Mouse (Mus musculus): ENCODE measurements at regions not wholly inside any gene's neighbourhood (a gene's known extent, or its start where the extent isn't known, plus 50 kb on each side); places are given as distances from the start of the nearest gene placed in this dataset.

DNA sequence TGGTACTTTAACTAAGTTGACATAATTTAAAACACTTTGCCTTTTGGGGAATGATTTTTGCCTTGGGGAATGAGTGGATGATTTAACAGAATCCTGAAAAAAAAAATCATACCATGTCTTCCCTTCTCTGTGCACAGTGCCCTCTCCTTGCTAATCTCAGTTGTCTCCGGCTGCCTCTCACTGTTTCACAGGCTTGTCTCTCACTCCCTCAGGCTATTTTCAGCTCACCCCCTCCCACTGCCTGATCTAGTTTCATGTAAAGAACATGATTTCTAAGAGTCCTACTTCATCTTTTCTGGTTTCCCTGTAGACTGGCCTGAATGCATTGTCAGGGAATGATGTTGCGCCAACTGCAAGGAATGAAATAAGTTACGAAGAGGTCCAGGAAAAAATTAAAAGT is 231.2 kb downstream of the Brinp2 start:
- TF ChIP-seq POLR2A (IDR thresholded peaks at IDR 0.05; ENCODE audit: borderline replicate concordance, extremely low read depth, insufficient read depth, insufficient read length) = no peak
- Histone ChIP-seq H3K4me2 (replicated peaks; ENCODE audit: low read depth, low read length, severe bottlenecking) (no peak overlapping the region), H3K9me3 (ENCODE audit: control insufficient read depth, low read length) (no peaks in the 10 kb centered on the region), H3K27me3 (ENCODE audit: control insufficient read depth, insufficient read depth, low read length) (no peaks in the 10 kb centered on the region), H3K36me3 (ENCODE audit: control insufficient read depth, insufficient read depth, low read length) (no peaks in the 10 kb centered on the region), H3K4me1 (ENCODE audit: control insufficient read depth, insufficient read depth, low read length) (no peaks in the 10 kb centered on the region), H3K27ac (replicated peaks; ENCODE audit: low read depth, low read length) (no peak overlapping the region), H3K9ac (ENCODE audit: low read depth, low read length, severe bottlenecking) (no peak overlapping the region), H3K4me3 (replicated peaks; ENCODE audit: low read length) (no peak overlapping the region)
- WGBS = 78% methylated on average over 3 of the region's 3 CpGs
- ATAC-seq (ENCODE audit: low FRiP score, low read depth) = no peak
- no peak for DNase-seq (ENCODE audit: low spot score)

- H3K4me1 ChIP-seq (ENCODE audit: control insufficient read depth, insufficient read depth, low read length) = no peaks in the 10 kb centered on the region
- no peaks in the 10 kb centered on the region for H3K27me3 ChIP-seq (ENCODE audit: control insufficient read depth, insufficient read depth, low read length)
- no peak overlapping the region for H3K27ac ChIP-seq (replicated peaks; ENCODE audit: low read depth, low read length)
- 80% methylated on average over 2 of the region's 2 CpGs for WGBS
- no peak overlapping the region for H3K4me2 ChIP-seq (replicated peaks; ENCODE audit: low read depth, low read length, severe bottlenecking)
- DNase-seq (ENCODE audit: low spot score) = no peak
- no peaks in the 10 kb centered on the region for H3K36me3 ChIP-seq (ENCODE audit: control insufficient read depth, insufficient read depth, low read length)
- no peak overlapping the region for H3K9ac ChIP-seq (ENCODE audit: low read depth, low read length, severe bottlenecking)
- TF ChIP-seq POLR2A (IDR thresholded peaks at IDR 0.05; ENCODE audit: borderline replicate concordance, extremely low read depth, insufficient read depth, insufficient read length) = no peak
- H3K4me3 ChIP-seq (replicated peaks; ENCODE audit: low read length) = no peak overlapping the region
- H3K9me3 ChIP-seq (ENCODE audit: control insufficient read depth, low read length) = no peaks in the 10 kb centered on the region
- ATAC-seq (ENCODE audit: low FRiP score, low read depth) = no peak
These were observed 229.9 kb downstream of the Brinp2 start for GRCm38 (mm10) chr1:158126272-158126671.

DNA sequence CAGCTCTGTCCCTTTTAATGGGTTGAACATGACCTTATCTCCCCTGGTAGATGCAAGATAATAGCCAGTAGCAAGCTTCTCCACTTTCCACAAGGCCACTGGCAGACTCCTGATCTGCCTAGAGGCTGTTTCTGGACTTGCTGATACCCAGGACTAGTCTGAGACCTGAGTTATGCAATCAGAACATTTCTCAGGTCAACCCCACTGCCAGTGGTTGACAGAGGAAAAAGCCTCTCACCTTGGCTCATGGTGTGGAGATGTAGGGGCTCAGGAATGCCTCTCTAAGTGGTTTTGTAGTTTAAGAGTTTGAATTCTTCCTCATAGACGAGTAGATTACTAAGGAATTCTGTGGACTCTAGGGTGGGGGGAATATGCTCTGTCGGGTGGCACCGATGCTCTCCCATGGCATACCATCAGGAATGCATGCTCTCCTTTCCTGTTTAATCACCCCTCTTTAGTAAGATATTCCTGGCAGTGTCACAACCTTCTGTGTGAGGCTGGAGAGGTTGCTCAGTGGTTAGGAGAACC is 226.8 kb downstream of the Brinp2 start:
- DNase-seq (ENCODE audit: low spot score) = no peak

DNA sequence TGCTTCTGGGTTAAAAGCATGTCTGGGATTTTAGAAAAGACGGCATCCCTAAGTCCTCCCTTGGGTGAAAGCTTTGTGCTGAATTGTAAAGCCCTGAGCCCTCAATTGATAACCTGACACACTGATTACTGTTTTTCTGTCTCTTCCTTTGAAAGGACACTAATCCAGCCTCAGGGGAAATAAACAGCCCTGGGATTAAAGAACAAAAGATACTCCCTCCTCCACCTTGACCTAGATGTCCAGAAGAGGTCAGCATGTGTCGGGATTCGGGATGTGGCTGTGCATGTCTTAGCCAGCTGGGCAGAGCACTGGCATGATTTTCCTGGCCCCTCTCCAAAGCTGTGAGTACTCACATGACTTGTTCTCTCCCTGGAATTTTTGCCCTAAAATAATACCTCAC is 208.6 kb downstream of the Brinp2 start:
- Histone ChIP-seq H3K36me3 (ENCODE audit: control insufficient read depth, insufficient read depth, low read length) (no peaks in the 10 kb centered on the region), H3K9ac (ENCODE audit: low read depth, low read length, severe bottlenecking) (no peak overlapping the region), H3K9me3 (ENCODE audit: control insufficient read depth, low read length) (no peaks in the 10 kb centered on the region), H3K27me3 (ENCODE audit: control insufficient read depth, insufficient read depth, low read length) (no peaks in the 10 kb centered on the region), H3K4me2 (replicated peaks; ENCODE audit: low read depth, low read length, severe bottlenecking) (no peak overlapping the region), H3K4me3 (replicated peaks; ENCODE audit: low read length) (no peak overlapping the region), H3K27ac (replicated peaks; ENCODE audit: low read depth, low read length) (no peak overlapping the region), H3K4me1 (ENCODE audit: control insufficient read depth, insufficient read depth, low read length) (peaks cover 3% of the 10 kb centered on the region; the same call in 1 of the 2 replicates)
- DNase-seq (ENCODE audit: low spot score) = peak; percentile 44
- no peak for ATAC-seq (ENCODE audit: low FRiP score, low read depth)
- 17% methylated on average over 3 of the region's 3 CpGs for WGBS
- no peak for TF ChIP-seq POLR2A (IDR thresholded peaks at IDR 0.05; ENCODE audit: borderline replicate concordance, extremely low read depth, insufficient read depth, insufficient read length)

More for the DNA sequence above, 226.8 kb downstream of the Brinp2 start:
- H3K9ac ChIP-seq (ENCODE audit: low read depth, low read length, severe bottlenecking) = no peak overlapping the region
- no peaks in the 10 kb centered on the region for H3K36me3 ChIP-seq (ENCODE audit: control insufficient read depth, insufficient read depth, low read length)
- H3K4me3 ChIP-seq (replicated peaks; ENCODE audit: low read length) = no peak overlapping the region
- ATAC-seq (ENCODE audit: low FRiP score, low read depth) = no peak
- no peaks in the 10 kb centered on the region for H3K4me1 ChIP-seq (ENCODE audit: control insufficient read depth, insufficient read depth, low read length)
- no peak overlapping the region for H3K27ac ChIP-seq (replicated peaks; ENCODE audit: low read depth, low read length)
- no peak for TF ChIP-seq POLR2A (IDR thresholded peaks at IDR 0.05; ENCODE audit: borderline replicate concordance, extremely low read depth, insufficient read depth, insufficient read length)
- H3K9me3 ChIP-seq (ENCODE audit: control insufficient read depth, low read length) = no peaks in the 10 kb centered on the region
- 88% methylated on average over 3 of the region's 3 CpGs for WGBS
- no peak overlapping the region for H3K4me2 ChIP-seq (replicated peaks; ENCODE audit: low read depth, low read length, severe bottlenecking)
- H3K27me3 ChIP-seq (ENCODE audit: control insufficient read depth, insufficient read depth, low read length) = no peaks in the 10 kb centered on the region

GRCm38 (mm10) chr1:158148035-158148434 is 208.1 kb downstream of the Brinp2 start:
- DNase-seq (ENCODE audit: low spot score) (no peak), ATAC-seq (ENCODE audit: low FRiP score, low read depth) (no peak)
- Histone ChIP-seq H3K9me3 (ENCODE audit: control insufficient read depth, low read length) (no peaks in the 10 kb centered on the region), H3K4me1 (ENCODE audit: control insufficient read depth, insufficient read depth, low read length) (peaks cover 3% of the 10 kb centered on the region; the same call in 1 of the 2 replicates), H3K4me3 (replicated peaks; ENCODE audit: low read length) (no peak overlapping the region), H3K9ac (ENCODE audit: low read depth, low read length, severe bottlenecking) (no peak overlapping the region), H3K27me3 (ENCODE audit: control insufficient read depth, insufficient read depth, low read length) (no peaks in the 10 kb centered on the region), H3K27ac (replicated peaks; ENCODE audit: low read depth, low read length) (no peak overlapping the region), H3K36me3 (ENCODE audit: control insufficient read depth, insufficient read depth, low read length) (no peaks in the 10 kb centered on the region), H3K4me2 (replicated peaks; ENCODE audit: low read depth, low read length, severe bottlenecking) (no peak overlapping the region)
- 60% methylated on average over 5 of the region's 5 CpGs for WGBS
- no peak for TF ChIP-seq POLR2A (IDR thresholded peaks at IDR 0.05; ENCODE audit: borderline replicate concordance, extremely low read depth, insufficient read depth, insufficient read length)

DNA sequence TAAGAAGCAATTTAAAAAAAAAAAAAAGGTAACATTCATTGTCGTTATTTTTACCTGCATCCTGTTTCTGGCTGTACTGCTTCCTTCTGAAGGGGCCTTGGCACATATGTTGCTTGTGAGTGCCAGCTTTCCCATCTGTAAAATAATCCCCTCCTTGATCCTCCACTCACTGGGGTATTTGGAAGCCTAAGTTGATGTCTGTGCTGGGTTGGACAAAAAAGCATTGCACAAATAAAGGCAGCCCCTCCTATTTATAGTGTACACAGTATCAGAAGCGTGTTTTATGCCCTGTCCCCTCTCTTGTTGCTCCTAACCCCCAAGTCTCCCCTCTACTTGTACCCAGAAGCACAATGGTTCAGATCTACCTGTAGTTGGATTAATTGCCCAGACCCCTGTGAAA is 195.0 kb downstream of the Brinp2 start:
- Histone ChIP-seq H3K9me3 (ENCODE audit: control insufficient read depth, low read length) (no peaks in the 10 kb centered on the region), H3K4me2 (replicated peaks; ENCODE audit: low read depth, low read length, severe bottlenecking) (no peak overlapping the region), H3K9ac (ENCODE audit: low read depth, low read length, severe bottlenecking) (no peak overlapping the region), H3K27ac (replicated peaks; ENCODE audit: low read depth, low read length) (no peak overlapping the region), H3K36me3 (ENCODE audit: control insufficient read depth, insufficient read depth, low read length) (no peaks in the 10 kb centered on the region), H3K4me1 (ENCODE audit: control insufficient read depth, insufficient read depth, low read length) (no peaks in the 10 kb centered on the region), H3K27me3 (ENCODE audit: control insufficient read depth, insufficient read depth, low read length) (no peaks in the 10 kb centered on the region), H3K4me3 (replicated peaks; ENCODE audit: low read length) (no peak overlapping the region)
- ATAC-seq (ENCODE audit: low FRiP score, low read depth) = no peak
- TF ChIP-seq POLR2A (IDR thresholded peaks at IDR 0.05; ENCODE audit: borderline replicate concordance, extremely low read depth, insufficient read depth, insufficient read length) = no peak
- DNase-seq (ENCODE audit: low spot score) = no peak
- WGBS = 52% methylated on average over 2 of the region's 2 CpGs
